In the genomic region with DNA sequence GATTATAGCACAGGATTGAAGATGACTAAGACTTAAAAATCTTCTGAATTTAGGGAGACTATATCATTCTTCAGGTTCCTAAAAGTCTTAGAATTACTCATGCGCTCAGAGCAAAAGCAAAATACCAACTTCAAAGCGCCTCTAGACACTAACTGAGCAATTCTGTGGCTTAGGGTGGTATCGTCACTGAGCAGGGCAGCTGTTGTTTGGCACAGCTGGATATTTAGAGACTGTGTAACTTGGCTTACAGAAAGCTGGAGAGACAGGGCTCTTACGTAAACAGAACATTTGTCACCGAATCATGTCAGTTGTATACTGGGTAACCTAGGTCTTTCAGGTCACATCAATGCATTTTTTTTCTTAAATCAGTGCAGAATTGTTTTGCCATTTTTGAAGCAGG, we compare ENCODE assay signal across 14 mouse cellular contexts. TPM values are rescaled to one million over a fixed set of nuclear protein-coding genes. Genes with fewer than 3 reads are reported as not detected.
DNase-seq lines count a peak whose midpoint lies in the region; ATAC-seq and TF ChIP-seq lines count a peak whose summit lies in the region.
"Had no signal": no experiment of that assay in that cellular context is flagged by ENCODE, and none has a peak within 500 bp of the region (broad histone marks: within the 10 kb centered on the region; RNA-seq: fewer than 3 reads in every experiment).

No protein-coding gene starts in this region.

- DNase-seq in 3T3-L1 (ENCODE audit: low read depth, low spot score), result peak; percentile 53
- peak; percentile 80 for DNase-seq in T-cell, adult 2 months (ENCODE audit: low spot score)
- DNase-seq in naive thymus-derived CD4-positive, alpha-beta T cell, adult 2 months (ENCODE audit: low read depth), result peak; percentile 87
- DNase-seq in kidney, adult 2 months, result no peak
- DNase-seq in right cerebral cortex, postnatal 14 days, result no peak
- DNase-seq: adrenal gland, postnatal 10 days had no signal

- peak overlapping the region; percentile 46; the same call in 1 of the 2 replicates for H3K4me3 ChIP-seq in hindbrain, embryonic 15.5 days
- no peak overlapping the region for H3K4me3 ChIP-seq in hindbrain, embryonic 12.5 days
- H3K4me3 ChIP-seq in kidney, adult 2 months (ENCODE audit: insufficient read depth, low read depth, low read length), result no peak overlapping the region

- H3K27me3 ChIP-seq in hindbrain, embryonic 15.5 days, result no peaks in the 10 kb centered on the region
- no peaks in the 10 kb centered on the region for H3K27me3 ChIP-seq in hindbrain, embryonic 12.5 days
- no peaks in the 10 kb centered on the region for H3K27me3 ChIP-seq in kidney, adult 2 months (replicated peaks; ENCODE audit: control insufficient read depth, insufficient read depth, low read length)
- H3K27me3 ChIP-seq: kidney, embryonic 15.5 days had no signal

- no peaks in the 10 kb centered on the region for H3K9me3 ChIP-seq in hindbrain, embryonic 15.5 days
- H3K9me3 ChIP-seq in hindbrain, embryonic 12.5 days (replicated peaks), result no peaks in the 10 kb centered on the region
- H3K9me3 ChIP-seq: G1E; kidney, embryonic 15.5 days had no signal

- H3K27ac ChIP-seq in hindbrain, embryonic 15.5 days (replicated peaks), result peak overlapping the region; percentile 73; the same call in 1 of the 2 replicates
- no peak overlapping the region for H3K27ac ChIP-seq in hindbrain, embryonic 12.5 days
- H3K27ac ChIP-seq in kidney, adult 2 months (ENCODE audit: insufficient read depth, low read depth, low read length), result no peak overlapping the region
- H3K27ac ChIP-seq: kidney, embryonic 15.5 days had no signal

- H3K4me2 ChIP-seq in hindbrain, embryonic 15.5 days, result peak overlapping the region; percentile 83
- H3K4me2 ChIP-seq in hindbrain, embryonic 12.5 days (replicated peaks), result no peak overlapping the region

- TF ChIP-seq CTCF in kidney, adult 2 months (conservative IDR thresholded peaks at IDR 0.05; ENCODE audit: insufficient read depth, insufficient read length, low read depth, low read length), result no peak

- H3K36me3 ChIP-seq in hindbrain, embryonic 15.5 days, result no peaks in the 10 kb centered on the region
- no peaks in the 10 kb centered on the region for H3K36me3 ChIP-seq in hindbrain, embryonic 12.5 days
- no peaks in the 10 kb centered on the region for H3K36me3 ChIP-seq in kidney, adult 2 months (ENCODE audit: control insufficient read depth, insufficient read depth, low read length)
- H3K36me3 ChIP-seq: G1E; kidney, embryonic 15.5 days had no signal

- ATAC-seq in hindbrain, embryonic 15.5 days (ENCODE audit: low FRiP score, low read depth), result no peak
- ATAC-seq in hindbrain, embryonic 12.5 days (ENCODE audit: low FRiP score), result no peak
- ATAC-seq in monocyte, adult 5-6 weeks (replicated peaks; ENCODE audit: insufficient number of reproducible peaks, low FRiP score, low TSS enrichment, poor library complexity, severe bottlenecking), result no peak

- H3K4me1 ChIP-seq in hindbrain, embryonic 15.5 days (replicated peaks), result peaks cover 25% of the 10 kb centered on the region
- peaks cover 11% of the 10 kb centered on the region; the same call in 1 of the 2 replicates for H3K4me1 ChIP-seq in hindbrain, embryonic 12.5 days
- no peaks in the 10 kb centered on the region for H3K4me1 ChIP-seq in kidney, adult 2 months (ENCODE audit: control insufficient read depth, insufficient read depth, low read length)

- no peak overlapping the region for H3K9ac ChIP-seq in hindbrain, embryonic 15.5 days
- H3K9ac ChIP-seq in hindbrain, embryonic 12.5 days, result no peak overlapping the region
- H3K9ac ChIP-seq: kidney, embryonic 15.5 days had no signal

- whole genome bisulfite sequencing in hindbrain, embryonic 15.5 days, result 36% methylated on average over 5 of the region's 5 CpGs
- WGBS in hindbrain, embryonic 12.5 days, result 43% methylated on average over 5 of the region's 5 CpGs
- 69% methylated on average over 5 of the region's 5 CpGs for WGBS in kidney, adult 2 months

- no peak for TF ChIP-seq POLR2A in kidney, adult 2 months (IDR thresholded peaks at IDR 0.05; ENCODE audit: low read depth, low read length)

RNA-seq across cellular contexts. Expression of gene BC035947, which starts 26.4 kb away (rescaled TPM):
- polyA plus RNA-seq in hindbrain, embryonic 15.5 days (2015; fragmentation: Nextera tagmentation; extraction: Ambion mirVana), result 0.98 and 1.3 TPM in 2 replicates
- 0.35 and 0.70 TPM in 2 replicates for polyA plus RNA-seq in hindbrain, embryonic 12.5 days (2016; fragmentation: Nextera tagmentation; extraction: Ambion mirVana)
- not detected in 3 replicates for total RNA-seq in monocyte, adult 5-6 weeks (2017)
- polyA plus RNA-seq in kidney, adult 2 months (2012; rRNA removed), result 14.6 and 14.9 TPM in 2 replicates
- total RNA-seq: gastrocnemius, adult 2 months had no signal
- polyA plus RNA-seq: G1E; heart, embryonic 16.5 days had no signal

RNA-seq across cellular contexts. Expression of gene Mogat1, which starts 27.6 kb away (rescaled TPM):
- 0.59 and 1.4 TPM in 2 replicates for polyA plus RNA-seq in hindbrain, embryonic 15.5 days (2015; fragmentation: Nextera tagmentation; extraction: Ambion mirVana)
- 0.48 TPM in 1 of 2 replicates, not detected in the other for polyA plus RNA-seq in hindbrain, embryonic 12.5 days (2016; fragmentation: Nextera tagmentation; extraction: Ambion mirVana)
- not detected in 3 replicates for total RNA-seq in monocyte, adult 5-6 weeks (2017)
- 109 and 120 TPM in 2 replicates for polyA plus RNA-seq in kidney, adult 2 months (2012; rRNA removed)
- total RNA-seq: gastrocnemius, adult 2 months; left cerebral cortex, adult 18-20 months had no signal
- polyA plus RNA-seq: G1E had no signal

RNA-seq across cellular contexts. Expression of gene Farsb, which starts 49.7 kb away (rescaled TPM):
- polyA plus RNA-seq in hindbrain, embryonic 15.5 days (2015; fragmentation: Nextera tagmentation; extraction: Ambion mirVana), result 150 and 154 TPM in 2 replicates
- polyA plus RNA-seq in hindbrain, embryonic 12.5 days (2016; fragmentation: Nextera tagmentation; extraction: Ambion mirVana), result 120 and 129 TPM in 2 replicates
- 16.5 to 27.7 TPM (median 20.3 TPM) in 3 replicates for total RNA-seq in monocyte, adult 5-6 weeks (2017)
- 19.8 and 23.1 TPM in 2 replicates for polyA plus RNA-seq in kidney, adult 2 months (2012; rRNA removed)

Comparison
In these comparisons a context has a peak if more than half of its experiments do, and no peak if none do; other contexts are left out.
1. DNase-seq: peak in 3T3-L1 (single experiment), T-cell, adult 2 months (single experiment) and naive thymus-derived CD4-positive, alpha-beta T cell, adult 2 months (single experiment); none in kidney, adult 2 months (single experiment) and right cerebral cortex, postnatal 14 days (single experiment).
2. RNA of gene Mogat1, which starts 27.6 kb away (polyA plus RNA-seq): 109 to 120 TPM in kidney, adult 2 months; 0.59 to 1.4 TPM in hindbrain, embryonic 15.5 days and 0.48 TPM in hindbrain, embryonic 12.5 days; every median in the first group is over 10 times any median in the second.